ENCODE assay signal across 10 mouse cellular contexts in the genomic region with DNA sequence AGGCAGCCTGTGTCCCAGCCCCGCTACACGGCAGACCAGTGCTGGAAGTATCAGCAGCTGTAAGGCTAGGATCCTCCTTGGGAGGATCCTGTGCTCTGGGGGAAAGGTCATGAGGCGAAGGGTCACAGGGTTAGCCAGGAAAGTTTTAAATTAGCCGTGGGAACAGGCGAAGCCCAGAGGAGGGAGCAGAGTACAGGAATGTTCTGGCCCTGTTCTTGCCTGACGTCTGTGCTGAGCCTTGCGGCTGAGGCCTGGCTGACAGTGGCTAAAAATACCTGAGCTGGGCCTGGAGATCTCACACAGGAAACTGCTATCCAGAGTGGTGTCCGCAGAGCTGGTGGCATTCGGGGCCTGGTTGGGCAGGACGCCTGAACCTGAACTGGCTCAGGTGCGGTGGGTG.
A peak's percentile ranks its signal among the peaks of the same experiment; 100 is the strongest.
DNase-seq lines count a peak whose midpoint lies in the region; ATAC-seq and TF ChIP-seq lines count a peak whose summit lies in the region.
"Had no signal": no experiment of that assay in that cellular context is flagged by ENCODE, and none has a peak within 500 bp of the region (broad histone marks: within the 10 kb centered on the region; RNA-seq: fewer than 3 reads in every experiment).

No protein-coding gene starts in this region.

- TF ChIP-seq CTCF in intestine, postnatal 0 days (IDR thresholded peaks at IDR 0.05; ENCODE audit: low read depth): no peak

- no peak overlapping the region for H3K4me2 ChIP-seq in intestine, embryonic 16.5 days (ENCODE audit: low read depth, low read length)
- no peak overlapping the region for H3K4me2 ChIP-seq in intestine, postnatal 0 days (replicated peaks; ENCODE audit: low read depth)
- H3K4me2 ChIP-seq in heart, embryonic 12.5 days: no peak overlapping the region
- H3K4me2 ChIP-seq in forebrain, embryonic 14.5 days (ENCODE audit: low read length): no peak overlapping the region

- WGBS in intestine, embryonic 16.5 days: 67% methylated on average over 11 of the region's 11 CpGs
- WGBS in intestine, postnatal 0 days: 63% methylated on average over 11 of the region's 11 CpGs
- 25% methylated on average over 11 of the region's 11 CpGs for WGBS in heart, embryonic 12.5 days
- 85% methylated on average over 11 of the region's 11 CpGs for WGBS in forebrain, embryonic 14.5 days

- H3K4me3 ChIP-seq in intestine, embryonic 16.5 days (ENCODE audit: low read length): no peak overlapping the region
- no peak overlapping the region for H3K4me3 ChIP-seq in intestine, postnatal 0 days (ENCODE audit: low read depth, low read length)
- H3K4me3 ChIP-seq in heart, embryonic 12.5 days: no peak overlapping the region
- H3K4me3 ChIP-seq in forebrain, embryonic 14.5 days (ENCODE audit: low read depth, low read length): no peak overlapping the region

- H3K27ac ChIP-seq in intestine, embryonic 16.5 days (ENCODE audit: low read length): no peak overlapping the region
- H3K27ac ChIP-seq in intestine, postnatal 0 days (ENCODE audit: low read depth, low read length): no peak overlapping the region
- H3K27ac ChIP-seq in heart, embryonic 12.5 days (ENCODE audit: poor library complexity, severe bottlenecking): peak overlapping the region; percentile 84
- H3K27ac ChIP-seq in forebrain, embryonic 14.5 days (ENCODE audit: low read depth, low read length): no peak overlapping the region

- peak overlapping the region; percentile 19; the same call in 1 of the 2 replicates for H3K9ac ChIP-seq in intestine, embryonic 16.5 days (ENCODE audit: low read depth, low read length)
- H3K9ac ChIP-seq in intestine, postnatal 0 days (ENCODE audit: low read depth, low read length): no peak overlapping the region
- 0 out of 2 replicates have a peak overlapping the region, but pooled peaks have one; percentile 19 for H3K9ac ChIP-seq in heart, embryonic 12.5 days
- no peak overlapping the region for H3K9ac ChIP-seq in forebrain, embryonic 14.5 days (ENCODE audit: low read length)

- no peaks in the 10 kb centered on the region for H3K9me3 ChIP-seq in intestine, embryonic 16.5 days (ENCODE audit: control insufficient read depth, low read length)
- H3K9me3 ChIP-seq in intestine, postnatal 0 days (ENCODE audit: control insufficient read depth): no peaks in the 10 kb centered on the region
- H3K9me3 ChIP-seq in heart, embryonic 12.5 days (replicated peaks): no peaks in the 10 kb centered on the region
- no peaks in the 10 kb centered on the region for H3K9me3 ChIP-seq in forebrain, embryonic 14.5 days (replicated peaks; ENCODE audit: control insufficient read depth, low read length)

- peak; percentile 44 for DNase-seq in embryo, embryonic 10.5 days (ENCODE audit: low spot score)
- DNase-seq in kidney, postnatal 10 days: peak; percentile 61
- DNase-seq in forebrain, embryonic 14.5 days (ENCODE audit: low spot score): no peak
- no peak for DNase-seq in spleen, postnatal 14 days (ENCODE audit: low spot score in 2 of 2)
- DNase-seq in cerebellum, adult 18-20 months: no peak
- DNase-seq: cerebellum, adult 9-11 months; lung, adult 18-20 months had no signal

- peaks cover 15% of the 10 kb centered on the region for H3K4me1 ChIP-seq in intestine, embryonic 16.5 days (ENCODE audit: control insufficient read depth, insufficient read depth, low read length)
- H3K4me1 ChIP-seq in intestine, postnatal 0 days (replicated peaks; ENCODE audit: control insufficient read depth, insufficient read depth, low read length): 0 out of 2 replicates have a peak, but pooled peaks cover 5% of the 10 kb centered on the region
- H3K4me1 ChIP-seq in heart, embryonic 12.5 days (replicated peaks): peaks cover 53% of the 10 kb centered on the region
- peaks cover 3% of the 10 kb centered on the region; the same call in 1 of the 2 replicates for H3K4me1 ChIP-seq in forebrain, embryonic 14.5 days (ENCODE audit: control insufficient read depth, insufficient read depth, low read length)

- H3K36me3 ChIP-seq in intestine, embryonic 16.5 days (ENCODE audit: control insufficient read depth, insufficient read depth, low read length): no peaks in the 10 kb centered on the region
- no peaks in the 10 kb centered on the region for H3K36me3 ChIP-seq in intestine, postnatal 0 days (ENCODE audit: control insufficient read depth, insufficient read depth)
- H3K36me3 ChIP-seq in heart, embryonic 12.5 days: no peaks in the 10 kb centered on the region
- H3K36me3 ChIP-seq in forebrain, embryonic 14.5 days (ENCODE audit: control insufficient read depth, insufficient read depth, low read length): no peaks in the 10 kb centered on the region

- ATAC-seq in intestine, embryonic 16.5 days: peak; percentile 34; the same call in 1 of the 2 replicates
- ATAC-seq in intestine, postnatal 0 days: no peak
- ATAC-seq in heart, embryonic 12.5 days (ENCODE audit: insufficient number of reproducible peaks, low FRiP score): peak; percentile 73
- ATAC-seq in forebrain, embryonic 14.5 days: no peak

- no peaks in the 10 kb centered on the region for H3K27me3 ChIP-seq in intestine, embryonic 16.5 days (replicated peaks; ENCODE audit: control insufficient read depth, insufficient read depth, low read length)
- no peaks in the 10 kb centered on the region for H3K27me3 ChIP-seq in intestine, postnatal 0 days (replicated peaks; ENCODE audit: control insufficient read depth, insufficient read depth, low read length)
- no peaks in the 10 kb centered on the region for H3K27me3 ChIP-seq in heart, embryonic 12.5 days (replicated peaks)
- H3K27me3 ChIP-seq in forebrain, embryonic 14.5 days (replicated peaks; ENCODE audit: control insufficient read depth, insufficient read depth, low read length): no peaks in the 10 kb centered on the region

Comparison
In these comparisons a context has a peak if more than half of its experiments do, and no peak if none do; other contexts are left out.
1. ATAC-seq: peak in intestine, embryonic 16.5 days (single experiment) and heart, embryonic 12.5 days (single experiment); none in intestine, postnatal 0 days (single experiment) and forebrain, embryonic 14.5 days (single experiment).
2. H3K9ac ChIP-seq: peak in intestine, embryonic 16.5 days (single experiment) and heart, embryonic 12.5 days (single experiment); none in intestine, postnatal 0 days (single experiment) and forebrain, embryonic 14.5 days (single experiment).
3. DNase-seq: peak in embryo, embryonic 10.5 days (single experiment) and kidney, postnatal 10 days (single experiment); none in forebrain, embryonic 14.5 days (single experiment), spleen, postnatal 14 days (0 of 2) and cerebellum, adult 18-20 months (0 of 2).